Mouse (Mus musculus) heart, adult 2 months (tissue): ENCODE data around the gene Gm11554.

Experiments used
- CTCF ChIP-seq: fragments of 200-600 bp; IDR thresholded peaks from 2 replicates; pipeline ENCODE4 v1.8.1; 2022; ENCODE audit warnings: antibody characterized with exemption, mild to moderate bottlenecking, moderate library complexity
- POLR2A ChIP-seq: fragments of 200-500 bp; IDR thresholded peaks from 2 replicates; pipeline ENCODE4 v1.6.1; 2011; ENCODE audit warnings: mild to moderate bottlenecking, low read depth, low read length, control low read depth; ENCODE audit not compliant: insufficient read depth

- TF ChIP-seq CTCF = no peak
- no peak for TF ChIP-seq POLR2A
Measured at GRCm38 (mm10) chr11:99837966-99838365, 33.7 kb upstream of the Gm11554 start, which contains the start of gene 2300003K06Rik.
